ENCODE assay signal across 25 mouse cellular contexts in genomic region chr2:137654296-137654695, GRCm38 (mm10).
A peak's percentile ranks its signal among the peaks of the same experiment; 100 is the strongest.
DNase-seq lines count a peak whose midpoint lies in the region; ATAC-seq and TF ChIP-seq lines count a peak whose summit lies in the region.
"Had no signal": no experiment of that assay in that cellular context is flagged by ENCODE, and none has a peak within 500 bp of the region (broad histone marks: within the 10 kb centered on the region; RNA-seq: fewer than 3 reads in every experiment).

No protein-coding gene starts in this region.

- H3K27ac ChIP-seq in lung, postnatal 0 days (ENCODE audit: low read length), result no peak overlapping the region
- no peak overlapping the region for H3K27ac ChIP-seq in forebrain, embryonic 15.5 days (replicated peaks)
- no peak overlapping the region for H3K27ac ChIP-seq in intestine, embryonic 15.5 days
- H3K27ac ChIP-seq: embryonic facial prominence, embryonic 13.5 days; embryonic facial prominence, embryonic 15.5 days; forebrain, embryonic 13.5 days had no signal

- H3ac ChIP-seq in myocyte (ENCODE audit: control insufficient read depth, insufficient read length), result no peak overlapping the region

- H3K36me3 ChIP-seq in myocyte (ENCODE audit: control insufficient read depth, insufficient read depth), result no peaks in the 10 kb centered on the region
- H3K36me3 ChIP-seq in lung, postnatal 0 days (ENCODE audit: insufficient read depth, low read length), result no peaks in the 10 kb centered on the region
- no peaks in the 10 kb centered on the region for H3K36me3 ChIP-seq in forebrain, embryonic 15.5 days
- H3K36me3 ChIP-seq in intestine, embryonic 15.5 days, result no peaks in the 10 kb centered on the region
- H3K36me3 ChIP-seq: embryonic facial prominence, embryonic 13.5 days; embryonic facial prominence, embryonic 15.5 days; G1E had no signal

- H3K4me3 ChIP-seq in myocyte, result no peak overlapping the region
- no peak overlapping the region for H3K4me3 ChIP-seq in lung, postnatal 0 days (ENCODE audit: low read depth, low read length)
- no peak overlapping the region for H3K4me3 ChIP-seq in forebrain, embryonic 15.5 days
- H3K4me3 ChIP-seq in intestine, embryonic 15.5 days (replicated peaks), result no peak overlapping the region
- H3K4me3 ChIP-seq: embryonic facial prominence, embryonic 13.5 days; embryonic facial prominence, embryonic 15.5 days; erythroblast, embryonic 14.5 days; forebrain, embryonic 13.5 days had no signal

- no peaks in the 10 kb centered on the region for H3K4me1 ChIP-seq in lung, postnatal 0 days (ENCODE audit: insufficient read depth, low read depth, low read length)
- H3K4me1 ChIP-seq in forebrain, embryonic 15.5 days, result no peaks in the 10 kb centered on the region
- H3K4me1 ChIP-seq in intestine, embryonic 15.5 days (replicated peaks), result no peaks in the 10 kb centered on the region
- H3K4me1 ChIP-seq: embryonic facial prominence, embryonic 15.5 days had no signal

- POLR2A ChIA-PET in Patski (lab: Charles Lee), result interaction anchor here (0.5 kb wide), 1 partner anchor 325 kb away, joined by 4 read pairs; no protein-coding TSS in a partner anchor

- H3K9me3 ChIP-seq in lung, postnatal 0 days (ENCODE audit: low read length), result no peaks in the 10 kb centered on the region
- no peaks in the 10 kb centered on the region for H3K9me3 ChIP-seq in forebrain, embryonic 15.5 days
- H3K9me3 ChIP-seq in intestine, embryonic 15.5 days, result no peaks in the 10 kb centered on the region
- H3K9me3 ChIP-seq: embryonic facial prominence, embryonic 15.5 days; forebrain, embryonic 13.5 days had no signal

- H3K27me3 ChIP-seq in Patski (no peaks in the 10 kb centered on the region), myocyte (ENCODE audit: control insufficient read depth, insufficient read depth, insufficient read length) (no peaks in the 10 kb centered on the region)
- no peaks in the 10 kb centered on the region for H3K27me3 ChIP-seq in lung, postnatal 0 days (replicated peaks; ENCODE audit: insufficient read depth, low read length)
- no peaks in the 10 kb centered on the region for H3K27me3 ChIP-seq in forebrain, embryonic 15.5 days
- no peaks in the 10 kb centered on the region for H3K27me3 ChIP-seq in intestine, embryonic 15.5 days (replicated peaks)
- H3K27me3 ChIP-seq: CH12.LX; embryonic facial prominence, embryonic 13.5 days; embryonic facial prominence, embryonic 15.5 days; forebrain, embryonic 13.5 days had no signal

- CTCF ChIA-PET in Patski (lab: Charles Lee), result no interaction called here

- peak; percentile 98 for ATAC-seq in Patski
- no peak for ATAC-seq in lung, postnatal 0 days
- no peak for ATAC-seq in forebrain, embryonic 15.5 days (replicated peaks)
- ATAC-seq in intestine, embryonic 15.5 days, result no peak
- ATAC-seq: CD4-positive, CD25-positive, alpha-beta regulatory T cell, adult 4 months; forebrain, embryonic 13.5 days; forebrain, embryonic 16.5 days had no signal

- DNase-seq in Muller cell, postnatal 12 days (ENCODE audit: inconsistent ontology term), result peak; percentile 93
- peak; percentile 79 for DNase-seq in Patski (ENCODE audit: low read depth, low spot score)
- no peak for DNase-seq in lung, postnatal 0 days (ENCODE audit: low spot score)
- DNase-seq: adrenal gland, adult 2 months; adrenal gland, postnatal 10 days; adrenal gland, postnatal 25 days; B cell, adult 2 months; cerebellum, adult 11 months; cerebellum, adult 18-20 months; cerebellum, adult 8-10 months; cerebellum, adult 9-11 months; cerebellum, postnatal 14 days; cerebellum, postnatal 36 days; embryo, embryonic 11 days had no signal

- TF ChIP-seq POLR2A in myocyte (IDR thresholded peaks at IDR 0.05; ENCODE audit: insufficient read length, low read depth), result no peak

- TF ChIP-seq EP300 in lung, postnatal 0 days (IDR thresholded peaks at IDR 0.05), result no peak

- in situ Hi-C loops in Patski (cut with MboI; ENCODE audit: low pct_unique_long_range_greater_than_20kb), result loop anchor here (5.0 kb wide), 1 partner anchor 157 kb away; no protein-coding TSS in a partner anchor

- no peaks in the 10 kb centered on the region for H3K79me2 ChIP-seq in myocyte (ENCODE audit: control insufficient read depth, insufficient read depth)

- H3K9ac ChIP-seq in lung, postnatal 0 days (replicated peaks; ENCODE audit: low read depth), result no peak overlapping the region
- no peak overlapping the region for H3K9ac ChIP-seq in forebrain, embryonic 15.5 days (replicated peaks)
- no peak overlapping the region for H3K9ac ChIP-seq in intestine, embryonic 15.5 days
- H3K9ac ChIP-seq: embryonic facial prominence, embryonic 13.5 days; embryonic facial prominence, embryonic 15.5 days; forebrain, embryonic 13.5 days had no signal

- TF ChIP-seq CTCF in Patski (IDR thresholded peaks at IDR 0.05), result no peak
- TF ChIP-seq CTCF in lung, postnatal 0 days (IDR thresholded peaks at IDR 0.05), result no peak

- WGBS in lung, postnatal 0 days, result 84% methylated on average over 3 of the region's 3 CpGs
- WGBS in forebrain, embryonic 15.5 days, result 85% methylated on average over 3 of the region's 3 CpGs
- 74% methylated on average over 3 of the region's 3 CpGs for WGBS in intestine, embryonic 15.5 days

- peak overlapping the region; percentile 20 for H3K4me2 ChIP-seq in myocyte (ENCODE audit: low read depth)
- H3K4me2 ChIP-seq in lung, postnatal 0 days (replicated peaks; ENCODE audit: low read depth, low read length), result no peak overlapping the region
- no peak overlapping the region for H3K4me2 ChIP-seq in forebrain, embryonic 15.5 days (replicated peaks)
- H3K4me2 ChIP-seq in intestine, embryonic 15.5 days (replicated peaks), result no peak overlapping the region
- H3K4me2 ChIP-seq: embryonic facial prominence, embryonic 13.5 days; embryonic facial prominence, embryonic 15.5 days; forebrain, embryonic 13.5 days had no signal

TF ChIP-seq in myocyte, 11 proteins besides CTCF, POLR2A, EP300 and RAD21:
- TF ChIP-seq USF1 (IDR thresholded peaks at IDR 0.05; ENCODE audit: low read depth) (no peak), MYOD1 (IDR thresholded peaks at IDR 0.05; ENCODE audit: control insufficient read depth in 1 of 3, insufficient read length in 2 of 3, low read depth in 2 of 3) (no peak), TCF3 (IDR thresholded peaks at IDR 0.05; ENCODE audit: insufficient read length, low read depth) (no peak), SRF (IDR thresholded peaks at IDR 0.05; ENCODE audit: control insufficient read depth, insufficient read length, low read depth) (no peak), REST (IDR thresholded peaks at IDR 0.05; ENCODE audit: insufficient read depth, insufficient read length) (no peak), POLR2AphosphoS2 (IDR thresholded peaks at IDR 0.05; ENCODE audit: insufficient read length, low read depth) (no peak), TCF12 (IDR thresholded peaks at IDR 0.05; ENCODE audit: insufficient read depth, poor library complexity, severe bottlenecking) (no peak), MYOG (IDR thresholded peaks at IDR 0.05; ENCODE audit: control insufficient read depth in 1 of 3, insufficient read depth in 1 of 3, insufficient read length in 2 of 3, low read depth in 2 of 3) (no peak), CEBPB (IDR thresholded peaks at IDR 0.05; ENCODE audit: insufficient read depth, poor library complexity, severe bottlenecking) (no peak), MAX (IDR thresholded peaks at IDR 0.05; ENCODE audit: low read depth) (no peak), E2F4 (IDR thresholded peaks at IDR 0.05; ENCODE audit: insufficient read depth) (no peak)
